Mouse (Mus musculus): ENCODE measurements around the gene Cfap69. TPM values are rescaled to one million over a fixed set of nuclear protein-coding genes. Genes with fewer than 3 reads are reported as not detected.

The Cfap69 gene
- polyA plus RNA-seq, 1 experiment from 2014 or later = 8.9 TPM

- 81% methylated on average over 1 of the region's 1 CpGs for WGBS
Measured at GRCm38 (mm10) chr5:5536131-5536530, 127.9 kb downstream of the Cfap69 start.

DNA sequence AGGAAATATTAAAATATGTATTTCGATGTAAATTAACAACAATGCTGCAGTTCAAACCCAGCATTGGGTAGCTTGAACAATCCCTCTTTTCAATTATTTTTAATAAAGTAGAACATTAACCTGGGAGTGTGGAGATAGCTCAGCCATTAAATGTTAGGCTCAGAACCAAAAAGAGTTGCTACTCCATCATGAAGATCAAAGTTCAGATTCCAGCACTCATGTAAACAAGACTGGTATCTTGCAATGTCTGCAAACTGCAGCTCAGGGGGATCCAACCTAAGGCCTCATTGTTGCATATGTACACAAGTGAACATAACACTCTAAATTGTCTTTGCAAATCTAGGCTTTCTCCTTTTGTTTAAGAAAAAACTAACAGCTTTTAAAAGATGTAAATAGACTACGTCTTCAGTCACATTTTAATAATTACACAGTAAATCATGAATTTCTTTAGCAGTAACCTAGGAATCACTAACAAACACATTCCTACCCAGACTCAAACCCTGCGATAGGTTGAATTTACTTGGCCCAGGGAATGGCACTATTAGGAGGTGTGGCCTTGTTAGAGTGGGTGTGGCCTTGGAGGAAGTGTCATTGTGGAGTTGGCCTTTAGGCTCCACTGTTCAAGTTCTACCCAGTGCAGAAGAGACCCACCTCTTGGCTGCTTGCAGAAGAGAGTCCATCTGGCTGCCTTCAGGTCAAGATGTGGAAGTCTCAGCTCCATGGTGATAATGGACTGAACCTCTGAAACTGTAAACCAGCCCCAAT, 130.2 kb downstream of the Cfap69 start:
- H3K4me2 ChIP-seq (replicated peaks; ENCODE audit: low read depth, low read length) = no peak overlapping the region
- ATAC-seq = no peak
- 83% methylated on average over 3 of the region's 3 CpGs for WGBS
- no peaks in the 10 kb centered on the region for H3K9me3 ChIP-seq (ENCODE audit: low read length)
- no peaks in the 10 kb centered on the region for H3K27me3 ChIP-seq (replicated peaks; ENCODE audit: insufficient read depth, low read length)
- H3K36me3 ChIP-seq (ENCODE audit: insufficient read depth, low read length) = no peaks in the 10 kb centered on the region
- TF ChIP-seq CTCF (IDR thresholded peaks at IDR 0.05) (no peak), EP300 (IDR thresholded peaks at IDR 0.05) (no peak)
- no peak for DNase-seq (ENCODE audit: low spot score)
- H3K4me1 ChIP-seq (ENCODE audit: insufficient read depth, low read depth, low read length) = no peaks in the 10 kb centered on the region
- no peak overlapping the region for H3K27ac ChIP-seq (ENCODE audit: low read length)
- no peak overlapping the region for H3K4me3 ChIP-seq (ENCODE audit: low read depth, low read length)
- no peak overlapping the region for H3K9ac ChIP-seq (replicated peaks; ENCODE audit: low read depth)

More at GRCm38 (mm10) chr5:5536131-5536530, 127.9 kb downstream of the Cfap69 start:
- no peak overlapping the region for H3K4me2 ChIP-seq (replicated peaks; ENCODE audit: low read depth, low read length)
- no peaks in the 10 kb centered on the region for H3K9me3 ChIP-seq (ENCODE audit: low read length)
- no peaks in the 10 kb centered on the region for H3K27me3 ChIP-seq (replicated peaks; ENCODE audit: insufficient read depth, low read length)
- H3K4me1 ChIP-seq (ENCODE audit: insufficient read depth, low read depth, low read length) = no peaks in the 10 kb centered on the region
- TF ChIP-seq EP300 (IDR thresholded peaks at IDR 0.05) (no peak), CTCF (IDR thresholded peaks at IDR 0.05) (no peak)
- DNase-seq (ENCODE audit: low spot score) (no peak), ATAC-seq (no peak)
- no peak overlapping the region for H3K27ac ChIP-seq (ENCODE audit: low read length)
- H3K4me3 ChIP-seq (ENCODE audit: low read depth, low read length) = no peak overlapping the region
- no peaks in the 10 kb centered on the region for H3K36me3 ChIP-seq (ENCODE audit: insufficient read depth, low read length)
- no peak overlapping the region for H3K9ac ChIP-seq (replicated peaks; ENCODE audit: low read depth)

Other genes starting within 250 kb of the Cfap69 start
- 19.7 and 32.7 TPM in 2 replicates for gene Cdk14, start 243.9 kb downstream of the Cfap69 start, polyA plus RNA-seq (2015; fragmentation: Nextera tagmentation; extraction: Ambion mirVana)
- gene 1700015F17Rik, start 185.1 kb downstream of the Cfap69 start, polyA plus RNA-seq (2015; fragmentation: Nextera tagmentation; extraction: Ambion mirVana) = not detected in 2 replicates
- 12.8 and 15.1 TPM in 2 replicates for gene Cldn12, start 149.3 kb downstream of the Cfap69 start, polyA plus RNA-seq (2015; fragmentation: Nextera tagmentation; extraction: Ambion mirVana)
- 10.6 and 12.6 TPM in 2 replicates for gene Gtpbp10, start 104.7 kb downstream of the Cfap69 start, polyA plus RNA-seq (2015; fragmentation: Nextera tagmentation; extraction: Ambion mirVana)
- gene Gm8773, start 90.4 kb downstream of the Cfap69 start, polyA plus RNA-seq (2015; fragmentation: Nextera tagmentation; extraction: Ambion mirVana) = 0.16 and 0.36 TPM in 2 replicates
- 5.2 and 6.2 TPM in 2 replicates for gene Steap2, start 30.3 kb upstream of the Cfap69 start, polyA plus RNA-seq (2015; fragmentation: Nextera tagmentation; extraction: Ambion mirVana)
- gene Steap1, start 85.1 kb upstream of the Cfap69 start, polyA plus RNA-seq (2015; fragmentation: Nextera tagmentation; extraction: Ambion mirVana) = 4.0 and 4.1 TPM in 2 replicates

All from lung, postnatal 0 days (tissue).